Mouse (Mus musculus) embryonic fibroblast, embryonic 13.5 days (primary cell): Measurements from ENCODE around the gene Caln1. TPM values are rescaled to one million over a fixed set of nuclear protein-coding genes. Genes with fewer than 3 reads are reported as not detected.

Experiments used
- H3K27ac ChIP-seq: 2 replicates; pipeline ENCODE4 v1.5.1; 2012; ENCODE audit warnings: low read length, control low read depth, inconsistent platforms; ENCODE audit not compliant: insufficient read depth
- H3K4me1 ChIP-seq: 2 replicates; pipeline ENCODE4 v1.6.1; 2011; ENCODE audit warnings: low read length; ENCODE audit not compliant: control insufficient read depth, insufficient read depth
- H3K4me3 ChIP-seq: 2 replicates; pipeline ENCODE4 v1.5.1; 2011; ENCODE audit warnings: mild to moderate bottlenecking, control low read depth, low read length; ENCODE audit not compliant: insufficient read depth
- CTCF ChIP-seq: IDR thresholded peaks from 2 replicates; pipeline ENCODE4 v1.5.1; 2011; ENCODE audit warnings: mild to moderate bottlenecking, control low read depth, low read length, moderate library complexity, borderline replicate concordance; ENCODE audit not compliant: insufficient read depth
- POLR2A ChIP-seq: IDR thresholded peaks from 2 replicates; pipeline ENCODE4 v1.6.1; 2011; ENCODE audit warnings: low read depth, mild to moderate bottlenecking, control low read depth, low read length, moderate library complexity
- polyA plus RNA-seq: library from polyadenylated mRNA; stranded (reverse); fragments of >200 nt; gene quantifications from 2 replicates; pipeline ENCODE4 v1.2.4, GENCODE M21; 2011; ENCODE audit warnings: low read depth; ENCODE audit not compliant: missing spikeins, insufficient read length

Gene Caln1
- polyA plus RNA-seq, 1 experiment: not detected

DNA sequence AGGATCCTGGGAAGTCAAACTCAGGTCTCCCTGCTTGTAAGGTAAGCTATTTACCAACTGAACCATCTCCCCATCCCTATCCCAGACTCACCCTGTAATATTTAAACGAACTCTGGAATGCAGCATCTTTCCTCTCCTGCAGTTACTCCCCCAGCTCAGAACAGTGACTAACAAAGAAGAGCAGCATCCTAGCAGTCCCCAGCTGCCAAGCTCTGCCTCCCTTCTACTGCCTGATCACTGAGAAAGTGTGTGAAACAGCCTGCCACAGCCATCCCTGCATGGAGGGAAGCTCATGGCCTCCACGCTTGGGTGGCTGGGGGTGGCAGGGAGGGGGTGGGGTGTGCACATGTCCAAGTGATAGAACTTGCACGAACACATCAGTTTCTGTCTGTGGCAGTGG, 303.3 kb downstream of the Caln1 start:
- TF ChIP-seq POLR2A (no peak), CTCF (no peak)
- Histone ChIP-seq H3K4me3 (no peak overlapping the region), H3K27ac (no peak overlapping the region), H3K4me1 (no peaks in the 10 kb centered on the region)

DNA sequence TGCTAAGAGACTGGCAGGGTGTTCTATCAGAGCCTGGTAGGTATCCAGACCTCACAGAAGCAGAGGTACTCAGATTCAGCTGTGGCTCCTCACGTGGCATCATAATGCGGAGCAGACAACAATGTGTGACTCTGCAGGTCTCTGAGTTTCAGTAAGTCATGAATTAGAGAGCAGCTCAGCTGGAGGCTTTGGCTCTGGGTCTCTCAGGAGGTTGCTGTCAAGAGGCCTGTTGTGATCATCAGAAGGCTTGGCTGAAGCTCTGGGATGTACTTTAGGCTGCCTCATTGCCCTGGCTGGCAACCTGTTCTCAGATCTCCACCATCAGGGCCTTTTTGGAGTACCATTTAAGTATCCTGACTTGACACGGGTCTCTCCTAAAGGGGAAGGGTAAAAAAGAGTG, 303.8 kb downstream of the Caln1 start:
- Histone ChIP-seq H3K27ac (no peak overlapping the region), H3K4me3 (no peak overlapping the region), H3K4me1 (no peaks in the 10 kb centered on the region)
- TF ChIP-seq CTCF (no peak), POLR2A (no peak)

DNA sequence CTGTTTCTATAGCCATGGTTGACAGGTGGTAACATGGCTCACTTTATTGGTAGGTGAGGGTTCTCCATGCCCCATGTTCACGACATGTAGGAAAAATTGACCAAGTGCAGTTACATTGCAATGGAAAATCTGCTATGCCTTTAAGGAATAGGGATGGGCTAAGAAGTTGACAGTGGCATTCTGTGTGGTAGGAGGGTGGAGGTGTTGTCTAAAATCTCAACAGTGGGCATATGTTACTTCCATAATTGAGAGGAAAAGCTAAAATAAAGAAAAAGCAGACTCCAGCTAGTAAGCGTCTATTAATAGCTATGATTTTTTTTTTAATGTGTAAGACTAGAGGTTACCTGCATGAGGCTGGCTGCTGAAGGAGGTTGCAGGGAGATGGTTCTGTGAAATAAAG, 308.6 kb downstream of the Caln1 start:
- Histone ChIP-seq H3K4me3 (no peak overlapping the region), H3K4me1 (no peaks in the 10 kb centered on the region), H3K27ac (no peak overlapping the region)
- TF ChIP-seq CTCF (no peak), POLR2A (no peak)

DNA sequence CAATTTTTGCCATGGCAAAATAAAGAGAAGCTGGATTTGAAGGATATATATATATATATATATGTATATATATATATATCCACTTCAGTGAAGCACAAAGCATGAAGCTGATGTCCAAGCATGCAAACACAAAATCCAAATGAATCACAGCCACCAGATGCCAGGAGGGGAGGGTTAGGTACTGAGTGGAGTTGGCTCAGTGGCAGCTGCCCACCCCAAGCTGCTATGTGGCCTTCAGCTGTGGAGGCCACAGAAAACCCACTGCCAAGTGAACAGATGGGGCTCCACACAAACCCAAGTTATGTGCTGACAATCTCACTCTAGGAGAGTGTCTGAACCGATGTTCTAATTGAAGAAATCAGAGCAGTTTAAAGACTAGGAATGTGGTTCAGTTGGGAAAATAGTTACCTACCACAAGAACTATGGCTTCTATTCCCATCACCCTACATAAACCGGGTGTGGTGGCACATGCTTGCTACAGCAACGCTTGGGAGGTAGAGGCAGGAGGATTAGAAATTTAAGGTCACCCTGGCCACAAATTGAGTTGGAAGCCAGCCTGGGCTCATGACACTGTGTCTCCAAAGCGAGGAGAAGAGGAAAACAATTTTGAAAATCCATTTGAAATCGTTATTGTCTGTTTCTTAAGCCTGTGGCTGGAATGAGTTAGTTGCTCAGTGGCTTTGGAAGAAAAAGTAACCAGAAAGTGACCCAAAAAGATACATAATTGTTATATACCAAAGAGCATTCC, 316.8 kb downstream of the Caln1 start:
- Histone ChIP-seq H3K4me1 (no peaks in the 10 kb centered on the region), H3K27ac (no peak overlapping the region), H3K4me3 (no peak overlapping the region)
- no peak for TF ChIP-seq CTCF
- no peak for TF ChIP-seq POLR2A

DNA sequence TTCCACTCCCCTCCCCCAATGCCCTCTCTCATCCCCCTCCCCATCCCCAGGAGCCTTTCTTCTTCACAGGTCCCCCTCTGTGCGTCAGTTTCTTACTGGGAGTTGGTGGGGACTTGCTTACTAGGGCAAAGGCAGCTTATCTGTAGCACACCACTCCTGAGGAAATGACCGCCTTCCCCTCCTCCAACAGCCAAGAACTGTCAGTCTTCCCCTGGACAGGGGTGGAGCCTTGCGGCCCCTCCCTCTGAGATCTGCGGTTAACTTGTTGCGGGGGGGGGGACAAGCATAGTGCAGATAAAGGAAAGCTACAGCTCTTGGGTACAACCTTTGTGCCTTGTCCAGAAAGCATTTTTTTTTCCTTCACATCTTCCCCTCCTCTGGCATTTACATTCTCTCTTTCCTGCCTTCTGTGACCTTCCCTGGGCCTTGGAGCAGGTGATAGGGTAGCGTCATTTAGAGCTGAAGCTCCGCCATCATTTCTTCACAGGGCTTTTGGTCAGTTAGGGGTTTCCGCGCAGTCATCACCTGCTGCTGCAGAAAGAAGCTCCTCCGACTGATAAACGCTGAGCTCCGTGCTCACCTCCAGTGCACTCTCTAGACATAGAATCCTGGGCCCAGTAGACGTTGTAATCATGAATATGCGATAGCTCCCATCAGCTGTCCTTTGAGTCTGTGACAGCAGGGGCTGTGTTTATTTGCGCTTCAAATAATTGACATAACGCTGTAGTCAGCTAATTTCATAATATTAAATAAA, 319.3 kb downstream of the Caln1 start:
- TF ChIP-seq POLR2A: no peak
- no peak overlapping the region for H3K27ac ChIP-seq

DNA sequence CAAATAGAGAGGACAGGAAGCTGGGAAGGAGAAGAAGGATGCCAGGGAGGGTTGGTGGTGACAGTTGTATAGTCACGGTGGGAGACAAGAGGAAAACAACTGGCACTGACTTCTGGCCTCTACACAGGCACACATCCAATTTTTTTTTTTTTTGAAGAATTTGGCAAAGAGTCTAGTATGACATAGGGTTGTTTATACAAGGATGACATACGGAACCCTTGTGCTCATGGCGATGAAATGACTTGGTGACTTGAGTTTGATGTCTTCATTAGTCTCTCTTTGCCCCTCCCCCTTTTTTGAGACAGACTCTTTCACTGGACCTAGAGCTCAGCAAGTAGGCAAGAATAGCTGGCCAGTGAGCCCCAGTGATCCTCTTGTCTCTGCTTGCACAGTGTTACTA, 322.1 kb downstream of the Caln1 start:
- H3K4me3 ChIP-seq: no peak overlapping the region
- no peak overlapping the region for H3K27ac ChIP-seq
- no peaks in the 10 kb centered on the region for H3K4me1 ChIP-seq
- no peak for TF ChIP-seq CTCF
- TF ChIP-seq POLR2A: no peak

More for the DNA sequence above, 319.3 kb downstream of the Caln1 start:
- no peaks in the 10 kb centered on the region for H3K4me1 ChIP-seq
- no peak overlapping the region for H3K4me3 ChIP-seq

DNA sequence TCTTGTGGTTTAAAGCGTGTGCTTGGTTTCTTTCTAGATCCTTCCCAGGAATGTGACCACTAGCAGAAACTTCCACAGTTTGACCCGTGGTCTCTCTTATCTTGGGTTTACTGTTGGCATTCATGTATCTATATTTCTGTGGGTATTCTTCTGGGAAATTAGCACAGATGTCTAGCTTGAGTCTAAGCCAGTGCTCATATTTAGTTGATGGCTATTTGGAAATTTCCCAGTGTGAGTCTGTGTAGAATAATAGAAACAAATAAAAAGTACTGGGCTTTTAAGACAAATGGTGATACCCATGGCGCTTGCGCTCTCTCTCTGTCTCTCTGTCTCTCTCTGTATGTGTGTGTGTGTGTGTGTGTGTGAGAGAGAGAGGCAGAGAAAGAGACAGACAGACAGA, 330.2 kb downstream of the Caln1 start:
- TF ChIP-seq POLR2A (no peak), CTCF (no peak)
- Histone ChIP-seq H3K27ac (no peak overlapping the region), H3K4me3 (no peak overlapping the region), H3K4me1 (no peaks in the 10 kb centered on the region)

DNA sequence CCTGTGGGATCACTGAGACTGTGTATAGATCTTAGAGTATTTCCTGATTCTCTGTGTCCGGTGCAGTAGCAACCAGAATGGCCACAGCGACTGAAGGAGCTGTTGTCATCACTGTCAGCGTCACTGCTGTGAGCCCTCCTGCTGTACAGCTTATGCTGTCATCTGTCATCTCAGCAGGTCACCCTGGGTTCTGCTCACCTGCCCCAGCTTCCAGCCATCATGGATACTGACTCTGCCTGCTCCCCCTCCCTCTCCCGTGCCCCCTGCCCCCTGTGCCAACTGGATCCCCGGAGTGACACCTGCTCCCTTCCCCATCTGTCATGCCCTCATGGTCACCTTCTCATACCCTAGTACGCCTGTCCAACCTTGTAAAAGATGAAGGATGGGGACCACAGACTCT, 332.5 kb downstream of the Caln1 start:
- Histone ChIP-seq H3K4me1 (no peaks in the 10 kb centered on the region), H3K27ac (no peak overlapping the region), H3K4me3 (no peak overlapping the region)
- TF ChIP-seq CTCF: no peak
- no peak for TF ChIP-seq POLR2A

DNA sequence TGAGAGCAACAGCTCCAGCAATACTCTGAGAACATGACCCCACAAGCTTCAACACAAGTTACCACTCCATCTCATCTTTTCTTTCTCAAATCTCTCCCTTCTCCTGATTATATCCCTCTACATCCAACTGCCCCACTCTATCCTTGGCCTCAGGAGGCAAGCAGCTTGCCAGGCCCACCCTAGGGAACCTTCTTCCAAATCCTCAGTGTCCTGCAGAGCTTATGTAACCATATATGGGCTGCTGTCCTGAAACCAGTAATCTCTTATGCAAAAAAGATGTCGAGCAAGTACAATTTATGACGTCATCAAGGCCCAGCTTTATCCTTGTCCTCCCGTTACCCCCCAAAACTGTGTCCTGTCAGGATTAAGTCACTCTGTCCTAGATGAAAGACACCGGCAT, 333.1 kb downstream of the Caln1 start:
- no peak for TF ChIP-seq POLR2A
- no peak for TF ChIP-seq CTCF
- Histone ChIP-seq H3K4me1 (no peaks in the 10 kb centered on the region), H3K27ac (no peak overlapping the region)

DNA sequence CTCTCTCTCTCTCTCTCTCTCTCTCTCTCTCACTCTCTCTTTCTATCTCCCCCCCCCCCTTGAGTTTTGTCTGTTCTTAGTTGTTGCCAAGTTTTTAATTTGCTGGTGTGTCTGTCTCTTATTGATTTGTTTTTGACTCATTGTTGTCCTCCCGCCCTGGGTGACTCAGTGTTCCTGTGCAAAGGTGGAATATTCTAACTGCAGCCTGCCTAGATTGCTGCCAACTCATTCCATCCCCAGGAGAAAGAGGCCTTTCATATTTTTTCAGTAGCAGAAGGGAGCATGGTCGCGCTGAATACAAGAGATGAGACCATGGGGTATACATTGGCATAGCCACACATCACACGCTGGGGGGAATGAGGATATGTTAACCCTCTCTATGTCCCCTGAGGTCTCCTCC, 335.6 kb downstream of the Caln1 start:
- no peak overlapping the region for H3K4me3 ChIP-seq
- TF ChIP-seq CTCF (no peak), POLR2A (no peak)
- H3K4me1 ChIP-seq: no peaks in the 10 kb centered on the region

More for the DNA sequence above, 333.1 kb downstream of the Caln1 start:
- H3K4me3 ChIP-seq: no peak overlapping the region

More for the DNA sequence above, 335.6 kb downstream of the Caln1 start:
- no peak overlapping the region for H3K27ac ChIP-seq
